14 mouse cellular contexts compared by ENCODE assay signal in the genomic region with DNA sequence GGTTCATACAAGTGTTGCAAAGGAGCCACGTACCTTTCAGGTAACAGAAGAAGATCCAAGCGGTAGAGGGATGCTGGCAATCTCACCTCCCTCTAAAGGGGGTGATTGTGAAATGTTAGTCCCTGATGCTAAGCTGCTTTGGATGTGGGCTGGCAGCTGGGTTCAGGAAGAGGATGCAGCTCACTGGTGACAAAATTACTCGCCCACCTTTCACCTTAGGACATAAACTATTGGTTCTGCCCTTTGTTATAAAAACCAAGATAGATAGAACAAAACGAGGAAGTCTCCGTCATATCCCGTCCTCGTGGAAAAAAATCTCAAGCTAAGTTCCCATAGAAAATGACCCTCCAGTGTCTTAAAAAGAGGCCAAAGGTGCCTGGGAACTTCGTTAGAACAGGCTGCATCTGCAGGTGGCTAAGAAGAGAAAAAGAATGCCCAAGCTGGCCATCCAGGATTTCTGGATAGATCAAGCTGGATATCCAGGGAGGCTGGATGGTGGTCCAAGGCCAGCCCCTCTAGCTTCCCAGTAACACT. TPM values are rescaled to one million over a fixed set of nuclear protein-coding genes. Genes with fewer than 3 reads are reported as not detected.
DNase-seq lines count a peak whose midpoint lies in the region; ATAC-seq lines count a peak whose summit lies in the region.
"Had no signal": no experiment of that assay in that cellular context is flagged by ENCODE, and none has a peak within 500 bp of the region (broad histone marks: within the 10 kb centered on the region; RNA-seq: fewer than 3 reads in every experiment).

A gene (minus strand): TSS at position 205 of the 534 bp plus-strand sequence.

- no peaks in the 10 kb centered on the region for H3K4me1 ChIP-seq in kidney, embryonic 16.5 days (ENCODE audit: insufficient read depth, low read length)
- no peaks in the 10 kb centered on the region for H3K4me1 ChIP-seq in hindbrain, embryonic 11.5 days (replicated peaks; ENCODE audit: control insufficient read depth, insufficient read depth, low read length)
- H3K4me1 ChIP-seq: hindbrain, embryonic 15.5 days; limb, embryonic 15.5 days; midbrain, embryonic 10.5 days; stomach, embryonic 15.5 days had no signal

- peak within 1 kb of the TSS; percentile 11; the same call in 1 of the 2 replicates for H3K4me3 ChIP-seq in kidney, embryonic 16.5 days (ENCODE audit: low read length)
- no peak within 1 kb of the TSS for H3K4me3 ChIP-seq in hindbrain, embryonic 11.5 days (ENCODE audit: low read depth, low read length)
- H3K4me3 ChIP-seq: hindbrain, embryonic 15.5 days; limb, embryonic 15.5 days; midbrain, embryonic 10.5 days; stomach, embryonic 15.5 days had no signal

- peak within 1 kb of the TSS; percentile 4; the same call in 1 of the 2 replicates for H3K4me2 ChIP-seq in kidney, embryonic 16.5 days (replicated peaks; ENCODE audit: low read depth, low read length)
- H3K4me2 ChIP-seq in hindbrain, embryonic 11.5 days (replicated peaks; ENCODE audit: low read depth, low read length): no peak within 1 kb of the TSS
- H3K4me2 ChIP-seq: hindbrain, embryonic 15.5 days; limb, embryonic 15.5 days; stomach, embryonic 15.5 days had no signal

- peak within 1 kb of the TSS; percentile 55 for H3K27ac ChIP-seq in kidney, embryonic 16.5 days (ENCODE audit: low read length)
- H3K27ac ChIP-seq in hindbrain, embryonic 11.5 days (ENCODE audit: low read depth, low read length): no peak within 1 kb of the TSS
- H3K27ac ChIP-seq: hindbrain, embryonic 15.5 days; limb, embryonic 15.5 days; midbrain, embryonic 10.5 days; stomach, embryonic 15.5 days had no signal

- H3K27me3 ChIP-seq in kidney, embryonic 16.5 days (ENCODE audit: insufficient read depth, low read length): no peaks in the 10 kb centered on the region
- no peaks in the 10 kb centered on the region for H3K27me3 ChIP-seq in hindbrain, embryonic 11.5 days (ENCODE audit: control insufficient read depth, insufficient read depth, low read length)
- H3K27me3 ChIP-seq: hindbrain, embryonic 15.5 days; limb, embryonic 15.5 days; stomach, embryonic 15.5 days had no signal

- no peaks in the 10 kb centered on the region for H3K36me3 ChIP-seq in kidney, embryonic 16.5 days (ENCODE audit: insufficient read depth, low read length)
- H3K36me3 ChIP-seq in hindbrain, embryonic 11.5 days (ENCODE audit: control insufficient read depth, insufficient read depth, low read length): no peaks in the 10 kb centered on the region
- H3K36me3 ChIP-seq: hindbrain, embryonic 15.5 days; limb, embryonic 15.5 days; midbrain, embryonic 10.5 days; stomach, embryonic 15.5 days had no signal

- no peak for ATAC-seq in kidney, embryonic 16.5 days (ENCODE audit: low FRiP score, low TSS enrichment)
- no peak for ATAC-seq in hindbrain, embryonic 11.5 days (ENCODE audit: low FRiP score)
- ATAC-seq: Patski had no signal

- intact Hi-C loops in heart, postnatal 25 days (cut with DNase I): loop anchor here (5.0 to 10.0 kb wide), 3 partner anchors 225 to 348 kb away; a partner anchor contains a TSS

- no peak for DNase-seq in kidney, adult 8-10 months
- no peak for DNase-seq in adrenal gland, postnatal 10 days
- DNase-seq in gonadal fat pad, adult 2 months (ENCODE audit: low read depth): no peak
- no peak for DNase-seq in heart, postnatal 25 days (ENCODE audit: low spot score)
- DNase-seq in ovary, adult 18-20 months (ENCODE audit: low spot score): no peak
- no peak for DNase-seq in hindbrain, embryonic 11.5 days (ENCODE audit: low spot score)
- DNase-seq: cerebellum, adult 8-10 months; lung, postnatal 10 days had no signal

- no peaks in the 10 kb centered on the region for H3K9me3 ChIP-seq in kidney, embryonic 16.5 days (ENCODE audit: low read length)
- no peaks in the 10 kb centered on the region for H3K9me3 ChIP-seq in hindbrain, embryonic 11.5 days (ENCODE audit: control insufficient read depth, low read length)
- H3K9me3 ChIP-seq: hindbrain, embryonic 15.5 days; limb, embryonic 15.5 days; midbrain, embryonic 10.5 days; stomach, embryonic 15.5 days had no signal

- H3K9ac ChIP-seq in kidney, embryonic 16.5 days (replicated peaks; ENCODE audit: low read length): no peak within 1 kb of the TSS
- no peak within 1 kb of the TSS for H3K9ac ChIP-seq in hindbrain, embryonic 11.5 days (ENCODE audit: low read depth, low read length)
- H3K9ac ChIP-seq: hindbrain, embryonic 15.5 days; limb, embryonic 15.5 days; stomach, embryonic 15.5 days had no signal

- WGBS in kidney, embryonic 16.5 days: 59% methylated on average over 8 of the region's 8 CpGs
- WGBS in hindbrain, embryonic 11.5 days: 81% methylated on average over 8 of the region's 8 CpGs

RNA-seq across cellular contexts. Expression of the gene that starts here (rescaled TPM):
- 4.4 and 4.6 TPM in 2 replicates for polyA plus RNA-seq in kidney, embryonic 16.5 days (2015; fragmentation: Nextera tagmentation; extraction: Ambion mirVana)
- 10 to 100 TPM; 34.5 to 37.6 TPM for total RNA-seq in adrenal gland, postnatal 10 days (2021)
- 14.9 and 19.2 TPM in 2 replicates for polyA plus RNA-seq in gonadal fat pad, adult 2 months (2012; rRNA removed)
- total RNA-seq in heart, postnatal 25 days (2021): 10 to 100 TPM; 25.0 to 35.0 TPM
- 0.10 TPM in 1 of 2 replicates, not detected in the other for polyA plus RNA-seq in hindbrain, embryonic 11.5 days (2014; fragmentation: Nextera tagmentation; extraction: Ambion mirVana)
- polyA plus RNA-seq: midbrain, embryonic 10.5 days; Patski had no signal
